Mouse (Mus musculus) monocyte, adult 5-6 weeks (primary cell): ENCODE measurements around the gene Zfp830. TPM values are rescaled to one million over a fixed set of nuclear protein-coding genes. Genes with fewer than 3 reads are reported as not detected.

ENCODE experiments used
- ATAC-seq: fragments of 153-309, 156-312 bp; replicated peaks from 2 replicates; pipeline ENCODE4 v1.8.0; 2017; ENCODE audit warnings: mild to moderate bottlenecking; ENCODE audit not compliant: low TSS enrichment, insufficient number of reproducible peaks, severe bottlenecking, poor library complexity, low FRiP score
- total RNA-seq: library from RNA; stranded (forward); fragments of 200-1000, 200-491, 200-594 nt; gene quantifications from 3 replicates; pipeline ENCODE4 v1.2.3, GENCODE M21; 2017

Gene Zfp830
- total RNA-seq, 1 experiment from 2014 or later, result 57.6 TPM

- ATAC-seq, result no peak
Observed at GRCm38 (mm10) chr11:82808485-82808884, 44.3 kb downstream of the Zfp830 start.

Other genes with a start within 250 kb of the Zfp830 start
- 0.29 to 0.64 TPM in 2 of 3 replicates, not detected in the other for gene Cct6b, start within 50 bp of the Zfp830 start, total RNA-seq
- 18.8 to 33.3 TPM (median 29.5 TPM) in 3 replicates for gene Lig3, start 16.8 kb downstream of the Zfp830 start, total RNA-seq
- gene Rffl, start 106.9 kb downstream of the Zfp830 start, total RNA-seq, result 13.3 to 17.8 TPM (median 16.3 TPM) in 3 replicates
- 7.7 to 17.1 TPM (median 16.1 TPM) in 3 replicates for gene Rad51d, start 126.3 kb downstream of the Zfp830 start, total RNA-seq
- not detected in 3 replicates for gene Fndc8, start 127.8 kb downstream of the Zfp830 start, total RNA-seq
- 0.85 to 13.1 TPM (median 3.6 TPM) in 3 replicates for gene Nle1, start 144.1 kb downstream of the Zfp830 start, total RNA-seq
- not detected in 3 replicates for gene Unc45b, start 146.2 kb downstream of the Zfp830 start, total RNA-seq
- gene Slfn5, start 187.0 kb downstream of the Zfp830 start, total RNA-seq, result 16.5 to 25.2 TPM (median 20.3 TPM) in 3 replicates
- 7.5 to 17.2 TPM (median 7.7 TPM) in 3 replicates for gene Slfn9, start 227.5 kb downstream of the Zfp830 start, total RNA-seq